Mouse (Mus musculus): Measurements from ENCODE around the gene Sppl2b. TPM values are rescaled to one million over a fixed set of nuclear protein-coding genes. Genes with fewer than 3 reads are reported as not detected.
A peak's percentile ranks its signal among the peaks of the same experiment; 100 is the strongest.

The Sppl2b gene
- polyA plus RNA-seq, 1 experiment from 2014 or later, result 31.9 TPM

MicroRNAs within 50 kb of the gene (microRNA counts, 519-probe panel; counts per million panel counts)
- not detected for microRNA mmu-miR-1982

Small RNA genes within 50 kb of the gene (microRNA-seq; reads per million reads assigned to microRNA genes)
- gene Mir1982, result 2.9 reads per million, percentile 3 among the genes with 10 or more reads in this experiment

Other genes with a start within 250 kb of the Sppl2b start
- gene Gm49322, start 249.3 kb upstream of the Sppl2b start, polyA plus RNA-seq (2014; fragmentation: Nextera tagmentation; extraction: Ambion mirVana), result 1.5 and 2.3 TPM in 2 replicates
- gene Csnk1g2, start 232.4 kb upstream of the Sppl2b start, polyA plus RNA-seq (2014; fragmentation: Nextera tagmentation; extraction: Ambion mirVana), result 43.5 and 67.4 TPM in 2 replicates
- gene Btbd2, start 198.2 kb upstream of the Sppl2b start, polyA plus RNA-seq (2014; fragmentation: Nextera tagmentation; extraction: Ambion mirVana), result 46.3 and 64.2 TPM in 2 replicates
- 71.3 and 75.5 TPM in 2 replicates for gene Mknk2, start 177.2 kb upstream of the Sppl2b start, polyA plus RNA-seq (2014; fragmentation: Nextera tagmentation; extraction: Ambion mirVana)
- 47.9 and 51.1 TPM in 2 replicates for gene Mob3a, start 153.3 kb upstream of the Sppl2b start, polyA plus RNA-seq (2014; fragmentation: Nextera tagmentation; extraction: Ambion mirVana)
- 16.7 and 18.4 TPM in 2 replicates for gene Izumo4, start 153.1 kb upstream of the Sppl2b start, polyA plus RNA-seq (2014; fragmentation: Nextera tagmentation; extraction: Ambion mirVana)
- gene Ap3d1, start 113.0 kb upstream of the Sppl2b start, polyA plus RNA-seq (2014; fragmentation: Nextera tagmentation; extraction: Ambion mirVana), result 81.7 and 85.8 TPM in 2 replicates
- 24.5 and 25.8 TPM in 2 replicates for gene Dot1l, start 100.1 kb upstream of the Sppl2b start, polyA plus RNA-seq (2014; fragmentation: Nextera tagmentation; extraction: Ambion mirVana)
- gene Sf3a2, start 57.1 kb upstream of the Sppl2b start, polyA plus RNA-seq (2014; fragmentation: Nextera tagmentation; extraction: Ambion mirVana), result 77.7 and 81.8 TPM in 2 replicates
- 110 and 116 TPM in 2 replicates for gene Plekhj1, start 56.6 kb upstream of the Sppl2b start, polyA plus RNA-seq (2014; fragmentation: Nextera tagmentation; extraction: Ambion mirVana)
- not detected in 2 replicates for gene Amh, start 50.0 kb upstream of the Sppl2b start, polyA plus RNA-seq (2014; fragmentation: Nextera tagmentation; extraction: Ambion mirVana)
- 0.45 and 1.4 TPM in 2 replicates for gene Jsrp1, start 41.8 kb upstream of the Sppl2b start, polyA plus RNA-seq (2014; fragmentation: Nextera tagmentation; extraction: Ambion mirVana)
- 1,724 and 1,898 TPM in 2 replicates for gene Oaz1, start 28.6 kb upstream of the Sppl2b start, polyA plus RNA-seq (2014; fragmentation: Nextera tagmentation; extraction: Ambion mirVana)
- gene Lingo3, start 11.2 kb upstream of the Sppl2b start, polyA plus RNA-seq (2014; fragmentation: Nextera tagmentation; extraction: Ambion mirVana), result 0.07 and 0.23 TPM in 2 replicates
- 321 and 361 TPM in 2 replicates for gene Lsm7, start 66 bp upstream of the Sppl2b start, polyA plus RNA-seq (2014; fragmentation: Nextera tagmentation; extraction: Ambion mirVana)
- gene Tmprss9, start 16.6 kb downstream of the Sppl2b start, polyA plus RNA-seq (2014; fragmentation: Nextera tagmentation; extraction: Ambion mirVana), result 0.07 TPM in 1 of 2 replicates, not detected in the other
- gene Timm13, start 45.7 kb downstream of the Sppl2b start, polyA plus RNA-seq (2014; fragmentation: Nextera tagmentation; extraction: Ambion mirVana), result 340 and 345 TPM in 2 replicates
- 12.1 and 14.6 TPM in 2 replicates for gene Lmnb2, start 63.0 kb downstream of the Sppl2b start, polyA plus RNA-seq (2014; fragmentation: Nextera tagmentation; extraction: Ambion mirVana)
- 16.1 and 20.7 TPM in 2 replicates for gene Gadd45b, start 74.8 kb downstream of the Sppl2b start, polyA plus RNA-seq (2014; fragmentation: Nextera tagmentation; extraction: Ambion mirVana)
- gene Gng7, start 159.7 kb downstream of the Sppl2b start, polyA plus RNA-seq (2014; fragmentation: Nextera tagmentation; extraction: Ambion mirVana), result 4.7 and 5.9 TPM in 2 replicates
- 0.20 and 0.41 TPM in 2 replicates for gene Diras1, start 170.4 kb downstream of the Sppl2b start, polyA plus RNA-seq (2014; fragmentation: Nextera tagmentation; extraction: Ambion mirVana)
- 10.3 and 11.9 TPM in 2 replicates for gene Slc39a3, start 182.2 kb downstream of the Sppl2b start, polyA plus RNA-seq (2014; fragmentation: Nextera tagmentation; extraction: Ambion mirVana)
- gene Sgta, start 204.9 kb downstream of the Sppl2b start, polyA plus RNA-seq (2014; fragmentation: Nextera tagmentation; extraction: Ambion mirVana), result 162 and 164 TPM in 2 replicates
- 38.2 and 39.9 TPM in 2 replicates for gene Thop1, start 214.8 kb downstream of the Sppl2b start, polyA plus RNA-seq (2014; fragmentation: Nextera tagmentation; extraction: Ambion mirVana)
- 0.22 and 0.56 TPM in 2 replicates for gene Creb3l3, start 243.6 kb downstream of the Sppl2b start, polyA plus RNA-seq (2014; fragmentation: Nextera tagmentation; extraction: Ambion mirVana)

Data from stomach, embryonic 14.5 days (tissue).